Mouse (Mus musculus): ENCODE data around the gene Lsm14b. TPM values are rescaled to one million over a fixed set of nuclear protein-coding genes. Genes with fewer than 3 reads are reported as not detected.

Gene Lsm14b
- total and polyA plus RNA-seq, 3 experiments, result 12.2 to 16.5 (median 15.3) TPM

- no peak for DNase-seq (ENCODE audit: extremely low read depth)
- no peaks in the 10 kb centered on the region for H3K9me3 ChIP-seq (replicated peaks; ENCODE audit: low read length)
- dilution Hi-C loops (cut with MboI; ENCODE audit: extremely low pct_ligation_motif_present, extremely low pct_unique_long_range_greater_than_20kb, low sequenced_read_pairs) (no loop called here), in situ Hi-C loops (cut with MboI; ENCODE audit: low pct_ligation_motif_present, low pct_unique_long_range_greater_than_20kb, low sequenced_read_pairs) (no loop called here)
- H3K79me2 ChIP-seq (replicated peaks; ENCODE audit: control insufficient read depth, extremely low read depth, insufficient read depth, poor library complexity, severe bottlenecking), result peaks cover 15% of the 10 kb centered on the region
- H3K27ac ChIP-seq (ENCODE audit: insufficient read depth, low read depth), result no peak overlapping the region
- H3K4me3 ChIP-seq (replicated peaks in 1 of 3; ENCODE audit: low read depth in 2 of 3, low read length in 2 of 3, poor library complexity in 1 of 3), result peak overlapping the region in 2 of 3 experiments; percentile 85 to 90
- TF ChIP-seq ZNF384 (IDR thresholded peaks at IDR 0.05; ENCODE audit: low read depth, low read length) (no peak), MYC (IDR thresholded peaks at IDR 0.05; ENCODE audit: low read depth, low read length) (no peak)
- no peaks in the 10 kb centered on the region for H3K27me3 ChIP-seq (replicated peaks)
- H3K36me3 ChIP-seq (replicated peaks in 1 of 2; ENCODE audit: control insufficient read depth in 1 of 2, insufficient read depth in 1 of 2, low read length in 1 of 2), result peaks cover 0 to 11% of the 10 kb centered on the region in 2 experiments
- peak overlapping the region; percentile 95 for H3K9ac ChIP-seq (ENCODE audit: insufficient read depth, low read depth)
- H3K4me2 ChIP-seq (ENCODE audit: insufficient read depth, low read depth, poor library complexity, severe bottlenecking), result peak overlapping the region; percentile 58
- H3K4me1 ChIP-seq (ENCODE audit: control insufficient read depth in 1 of 2, insufficient read depth in 2 of 2), result peaks cover 14 to 40% of the 10 kb centered on the region in 2 experiments
Measured at GRCm38 (mm10) chr2:179975851-179976250, 48.9 kb upstream of the Lsm14b start.

- dilution Hi-C loops (cut with MboI; ENCODE audit: extremely low pct_ligation_motif_present, extremely low pct_unique_long_range_greater_than_20kb, low sequenced_read_pairs) (no loop called here), in situ Hi-C loops (cut with MboI; ENCODE audit: low pct_ligation_motif_present, low pct_unique_long_range_greater_than_20kb, low sequenced_read_pairs) (no loop called here)
- TF ChIP-seq USF2 (conservative IDR thresholded peaks at IDR 0.05; ENCODE audit: low read depth, low read length), result no peak
- no peak for TF ChIP-seq RCOR1 (conservative IDR thresholded peaks at IDR 0.05; ENCODE audit: low read depth, low read length)
- no peak for TF ChIP-seq POLR2AphosphoS2 (IDR thresholded peaks at IDR 0.05; ENCODE audit: low read depth, low read length)
- peaks cover 0 to 11% of the 10 kb centered on the region in 2 experiments for H3K36me3 ChIP-seq (replicated peaks in 1 of 2; ENCODE audit: control insufficient read depth in 1 of 2, insufficient read depth in 1 of 2, low read length in 1 of 2)
- no peak for DNase-seq (ENCODE audit: extremely low read depth)
- peaks cover 14 to 40% of the 10 kb centered on the region in 2 experiments for H3K4me1 ChIP-seq (ENCODE audit: control insufficient read depth in 1 of 2, insufficient read depth in 2 of 2)
- peaks cover 15% of the 10 kb centered on the region for H3K79me2 ChIP-seq (replicated peaks; ENCODE audit: control insufficient read depth, extremely low read depth, insufficient read depth, poor library complexity, severe bottlenecking)
- H3K27ac ChIP-seq (ENCODE audit: insufficient read depth, low read depth), result peak overlapping the region; percentile 16; the same call in 1 of the 2 replicates
- no peaks in the 10 kb centered on the region for H3K9me3 ChIP-seq (replicated peaks; ENCODE audit: low read length)
- H3K27me3 ChIP-seq (replicated peaks), result no peaks in the 10 kb centered on the region
- H3K4me3 ChIP-seq (replicated peaks in 1 of 3; ENCODE audit: low read depth in 2 of 3, low read length in 2 of 3, poor library complexity in 1 of 3), result peak overlapping the region; percentile 64 to 90 (median 85)
- peak overlapping the region; percentile 58; the same call in 1 of the 2 replicates for H3K4me2 ChIP-seq (ENCODE audit: insufficient read depth, low read depth, poor library complexity, severe bottlenecking)
- peak overlapping the region; percentile 95 for H3K9ac ChIP-seq (ENCODE audit: insufficient read depth, low read depth)
Measured at GRCm38 (mm10) chr2:179976295-179976627, 48.5 kb upstream of the Lsm14b start.

- peaks cover 0 to 11% of the 10 kb centered on the region in 2 experiments for H3K36me3 ChIP-seq (replicated peaks in 1 of 2; ENCODE audit: control insufficient read depth in 1 of 2, insufficient read depth in 1 of 2, low read length in 1 of 2)
- no peaks in the 10 kb centered on the region for H3K9me3 ChIP-seq (replicated peaks; ENCODE audit: low read length)
- H3K4me1 ChIP-seq (ENCODE audit: control insufficient read depth in 1 of 2, insufficient read depth in 2 of 2), result peaks cover 14 to 40% of the 10 kb centered on the region in 2 experiments
- H3K4me2 ChIP-seq (ENCODE audit: insufficient read depth, low read depth, poor library complexity, severe bottlenecking), result peak within 1 kb of the TSS; percentile 63
- dilution Hi-C loops (cut with MboI; ENCODE audit: extremely low pct_ligation_motif_present, extremely low pct_unique_long_range_greater_than_20kb, low sequenced_read_pairs), result no loop called here
- peaks cover 13% of the 10 kb centered on the region for H3K79me2 ChIP-seq (replicated peaks; ENCODE audit: control insufficient read depth, extremely low read depth, insufficient read depth, poor library complexity, severe bottlenecking)
- no peaks in the 10 kb centered on the region for H3K27me3 ChIP-seq (replicated peaks)
- H3K9ac ChIP-seq (ENCODE audit: insufficient read depth, low read depth), result peak within 1 kb of the TSS; percentile 95
- peak; percentile 65 for DNase-seq (ENCODE audit: extremely low read depth)
- H3K27ac ChIP-seq (ENCODE audit: insufficient read depth, low read depth), result peak within 1 kb of the TSS; percentile 48
- in situ Hi-C loops (cut with MboI; ENCODE audit: low pct_ligation_motif_present, low pct_unique_long_range_greater_than_20kb, low sequenced_read_pairs), result no loop called here
- H3K4me3 ChIP-seq (replicated peaks in 1 of 3; ENCODE audit: low read depth in 2 of 3, low read length in 2 of 3, poor library complexity in 1 of 3), result peak within 1 kb of the TSS; percentile 79 to 90 (median 85)
- TF ChIP-seq JUN (IDR thresholded peaks at IDR 0.05; ENCODE audit: insufficient read depth, low read depth, low read length) (no peak), MEF2A (IDR thresholded peaks at IDR 0.05; ENCODE audit: borderline replicate concordance, low read depth, low read length) (no peak), ELF1 (IDR thresholded peaks at IDR 0.05; ENCODE audit: low read depth, low read length) (0 out of 2 replicates have a peak, but pooled peaks have one; percentile 32), TBP (conservative IDR thresholded peaks at IDR 0.05; ENCODE audit: low read depth, low read length) (peak; percentile 90), RCOR1 (conservative IDR thresholded peaks at IDR 0.05; ENCODE audit: low read depth, low read length) (peak; percentile 63), PAX5 (IDR thresholded peaks at IDR 0.05; ENCODE audit: low read length) (no peak), E2F4 (IDR thresholded peaks at IDR 0.05; ENCODE audit: insufficient replicate concordance, low read depth, low read length) (no peak), MXI1 (IDR thresholded peaks at IDR 0.05; ENCODE audit: low read depth, low read length) (peak; percentile 61), ZKSCAN1 (IDR thresholded peaks at IDR 0.05; ENCODE audit: borderline replicate concordance, low read depth, low read length) (no peak), GABPA (IDR thresholded peaks at IDR 0.05; ENCODE audit: insufficient replicate concordance, low read depth, low read length) (no peak), ZMIZ1 (IDR thresholded peaks at IDR 0.05; ENCODE audit: low read depth, low read length) (peak; percentile 97), SIN3A (IDR thresholded peaks at IDR 0.05; ENCODE audit: low read length) (peak; percentile 90), MAFK (IDR thresholded peaks at IDR 0.05; ENCODE audit: insufficient replicate concordance, low read length) (no peak), UBTF (IDR thresholded peaks at IDR 0.05; ENCODE audit: low read depth, low read length) (peak; percentile 77; the same call in 1 of the 2 replicates), CTCF (conservative IDR thresholded peaks at IDR 0.05 in 1 of 2, IDR thresholded peaks at IDR 0.05 in 1 of 2; ENCODE audit: low read depth in 2 of 2, low read length in 2 of 2) (no peak), MYC (IDR thresholded peaks at IDR 0.05; ENCODE audit: low read depth, low read length) (no peak), USF2 (conservative IDR thresholded peaks at IDR 0.05; ENCODE audit: low read depth, low read length) (no peak), KAT2A (IDR thresholded peaks at IDR 0.05; ENCODE audit: insufficient replicate concordance, low read length) (0 out of 2 replicates have a peak, but pooled peaks have one; percentile 33), ZNF384 (IDR thresholded peaks at IDR 0.05; ENCODE audit: low read depth, low read length) (no peak), ETS1 (conservative IDR thresholded peaks at IDR 0.05; ENCODE audit: low read depth, low read length) (no peak), NRF1 (IDR thresholded peaks at IDR 0.05; ENCODE audit: low read depth, low read length) (peak; percentile 82)
Measured at GRCm38 (mm10) chr2:179976628-179977343, 48.0 kb upstream of the Lsm14b start, which contains the start of gene Taf4. Gene Taf4 (minus strand): TSS chr2:179976646.
